Mouse (Mus musculus): ENCODE results near the gene Zbtb46. TPM values are rescaled to one million over a fixed set of nuclear protein-coding genes. Genes with fewer than 3 reads are reported as not detected.

The Zbtb46 gene
- polyA plus RNA-seq, 1 experiment from 2014 or later, result 5.7 TPM

GRCm38 (mm10) chr2:181401497-181401896 lies 57.7 kb downstream of the Zbtb46 start:
- no peak overlapping the region for H3K4me2 ChIP-seq (ENCODE audit: low read depth, low read length)
- no peak overlapping the region for H3K4me3 ChIP-seq (ENCODE audit: low read depth, low read length)
- ATAC-seq (ENCODE audit: low read depth) (no peak), DNase-seq (ENCODE audit: low spot score) (no peak)
- no peaks in the 10 kb centered on the region for H3K9me3 ChIP-seq (ENCODE audit: control insufficient read depth, low read length)
- H3K36me3 ChIP-seq (ENCODE audit: control insufficient read depth, insufficient read depth, low read length), result no peaks in the 10 kb centered on the region
- H3K9ac ChIP-seq (ENCODE audit: low read depth, low read length), result no peak overlapping the region
- 25% methylated on average over 1 of the region's 1 CpGs for WGBS
- no peak overlapping the region for H3K27ac ChIP-seq (replicated peaks; ENCODE audit: low read depth, low read length)
- H3K4me1 ChIP-seq (ENCODE audit: control insufficient read depth, insufficient read depth, low read length), result no peaks in the 10 kb centered on the region
- H3K27me3 ChIP-seq (replicated peaks; ENCODE audit: control insufficient read depth, insufficient read depth, low read length), result no peaks in the 10 kb centered on the region

DNA sequence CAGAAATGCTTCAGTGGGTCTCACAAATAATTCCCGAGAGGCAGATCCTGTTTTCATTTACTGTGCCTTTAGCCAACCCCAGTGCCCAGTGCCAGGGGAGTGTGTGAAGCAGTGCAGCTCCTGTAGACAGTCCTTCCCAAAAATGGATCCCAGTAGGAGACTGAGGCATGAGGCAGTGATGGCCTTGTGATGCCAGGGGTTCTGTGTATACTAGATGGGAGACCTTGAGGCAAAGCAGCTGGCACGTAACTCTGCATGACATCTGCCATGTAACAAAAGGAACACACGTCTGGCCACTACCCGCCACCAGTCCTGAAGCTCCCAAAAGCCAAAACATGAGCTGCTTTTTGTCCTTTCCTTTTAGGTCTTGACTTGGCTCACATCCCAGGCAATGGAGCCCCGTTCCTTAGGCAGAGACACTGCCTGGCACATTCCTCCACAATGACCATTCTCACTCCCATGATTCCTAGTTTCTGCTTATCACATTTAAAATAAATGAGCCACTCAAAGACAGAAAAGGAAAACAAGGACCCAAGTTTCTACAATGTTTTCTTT lies 61.9 kb downstream of the Zbtb46 start:
- Histone ChIP-seq H3K4me2 (ENCODE audit: low read depth, low read length) (no peak overlapping the region), H3K27me3 (replicated peaks; ENCODE audit: control insufficient read depth, insufficient read depth, low read length) (no peaks in the 10 kb centered on the region), H3K36me3 (ENCODE audit: control insufficient read depth, insufficient read depth, low read length) (no peaks in the 10 kb centered on the region), H3K4me3 (ENCODE audit: low read depth, low read length) (no peak overlapping the region), H3K27ac (replicated peaks; ENCODE audit: low read depth, low read length) (no peak overlapping the region), H3K9ac (ENCODE audit: low read depth, low read length) (no peak overlapping the region), H3K4me1 (ENCODE audit: control insufficient read depth, insufficient read depth, low read length) (no peaks in the 10 kb centered on the region), H3K9me3 (ENCODE audit: control insufficient read depth, low read length) (no peaks in the 10 kb centered on the region)
- DNase-seq (ENCODE audit: low spot score) (no peak), ATAC-seq (ENCODE audit: low read depth) (no peak)
- WGBS, result 82% methylated on average over 5 of the region's 5 CpGs

GRCm38 (mm10) chr2:181394086-181394485 lies 65.1 kb downstream of the Zbtb46 start:
- no peak overlapping the region for H3K4me3 ChIP-seq (ENCODE audit: low read depth, low read length)
- no peak overlapping the region for H3K4me2 ChIP-seq (ENCODE audit: low read depth, low read length)
- no peaks in the 10 kb centered on the region for H3K9me3 ChIP-seq (ENCODE audit: control insufficient read depth, low read length)
- DNase-seq (ENCODE audit: low spot score), result no peak
- no peak overlapping the region for H3K9ac ChIP-seq (ENCODE audit: low read depth, low read length)
- H3K4me1 ChIP-seq (ENCODE audit: control insufficient read depth, insufficient read depth, low read length), result no peaks in the 10 kb centered on the region
- no peak overlapping the region for H3K27ac ChIP-seq (replicated peaks; ENCODE audit: low read depth, low read length)
- H3K36me3 ChIP-seq (ENCODE audit: control insufficient read depth, insufficient read depth, low read length), result peaks cover 3% of the 10 kb centered on the region; the same call in 1 of the 2 replicates
- no peaks in the 10 kb centered on the region for H3K27me3 ChIP-seq (replicated peaks; ENCODE audit: control insufficient read depth, insufficient read depth, low read length)
- no peak for ATAC-seq (ENCODE audit: low read depth)
- WGBS, result 93% methylated on average over 3 of the region's 3 CpGs

GRCm38 (mm10) chr2:181392600-181393213 lies 66.5 kb downstream of the Zbtb46 start:
- no peaks in the 10 kb centered on the region for H3K9me3 ChIP-seq (ENCODE audit: control insufficient read depth, low read length)
- H3K4me3 ChIP-seq (ENCODE audit: low read depth, low read length), result no peak overlapping the region
- H3K27ac ChIP-seq (replicated peaks; ENCODE audit: low read depth, low read length), result no peak overlapping the region
- ATAC-seq (ENCODE audit: low read depth) (peak; percentile 76), DNase-seq (ENCODE audit: low spot score) (peak; percentile 92)
- H3K36me3 ChIP-seq (ENCODE audit: control insufficient read depth, insufficient read depth, low read length), result peaks cover 3% of the 10 kb centered on the region; the same call in 1 of the 2 replicates
- no peak overlapping the region for H3K4me2 ChIP-seq (ENCODE audit: low read depth, low read length)
- no peaks in the 10 kb centered on the region for H3K4me1 ChIP-seq (ENCODE audit: control insufficient read depth, insufficient read depth, low read length)
- H3K27me3 ChIP-seq (replicated peaks; ENCODE audit: control insufficient read depth, insufficient read depth, low read length), result no peaks in the 10 kb centered on the region
- WGBS, result 26% methylated on average over 4 of the region's 4 CpGs
- H3K9ac ChIP-seq (ENCODE audit: low read depth, low read length), result no peak overlapping the region

DNA sequence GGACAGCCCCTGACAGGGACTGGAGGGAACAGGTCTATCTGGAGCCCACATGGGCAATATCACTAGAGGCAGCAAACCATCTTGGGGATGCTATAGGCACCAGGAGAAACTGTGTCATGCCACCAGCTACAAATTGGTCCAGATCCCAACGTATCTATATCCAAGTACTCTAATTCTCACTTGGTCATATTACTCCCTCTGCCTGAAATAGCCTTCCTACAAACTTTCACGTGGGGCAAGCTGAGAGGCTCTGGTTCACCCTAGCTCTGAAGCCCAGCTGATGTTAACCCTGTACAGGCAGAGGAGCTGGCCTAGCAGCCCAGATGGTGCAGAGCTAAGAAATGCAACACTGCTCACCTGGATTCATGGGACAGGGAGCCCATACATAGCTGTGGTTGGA lies 67.7 kb downstream of the Zbtb46 start:
- Histone ChIP-seq H3K9me3 (ENCODE audit: control insufficient read depth, low read length) (no peaks in the 10 kb centered on the region), H3K4me1 (ENCODE audit: control insufficient read depth, insufficient read depth, low read length) (no peaks in the 10 kb centered on the region), H3K4me3 (ENCODE audit: low read depth, low read length) (no peak overlapping the region), H3K4me2 (ENCODE audit: low read depth, low read length) (no peak overlapping the region), H3K27me3 (replicated peaks; ENCODE audit: control insufficient read depth, insufficient read depth, low read length) (no peaks in the 10 kb centered on the region), H3K9ac (ENCODE audit: low read depth, low read length) (no peak overlapping the region), H3K36me3 (ENCODE audit: control insufficient read depth, insufficient read depth, low read length) (peaks cover 3% of the 10 kb centered on the region; the same call in 1 of the 2 replicates), H3K27ac (replicated peaks; ENCODE audit: low read depth, low read length) (no peak overlapping the region)
- ATAC-seq (ENCODE audit: low read depth), result no peak
- DNase-seq (ENCODE audit: low spot score), result no peak
- WGBS, result 63% methylated on average over 2 of the region's 2 CpGs

- no peak for DNase-seq (ENCODE audit: low spot score)
- Histone ChIP-seq H3K27me3 (replicated peaks; ENCODE audit: control insufficient read depth, insufficient read depth, low read length) (no peaks in the 10 kb centered on the region), H3K36me3 (ENCODE audit: control insufficient read depth, insufficient read depth, low read length) (peaks cover 3% of the 10 kb centered on the region; the same call in 1 of the 2 replicates), H3K27ac (replicated peaks; ENCODE audit: low read depth, low read length) (no peak overlapping the region), H3K4me2 (ENCODE audit: low read depth, low read length) (no peak overlapping the region), H3K4me3 (ENCODE audit: low read depth, low read length) (no peak overlapping the region), H3K4me1 (ENCODE audit: control insufficient read depth, insufficient read depth, low read length) (no peaks in the 10 kb centered on the region), H3K9ac (ENCODE audit: low read depth, low read length) (no peak overlapping the region), H3K9me3 (ENCODE audit: control insufficient read depth, low read length) (no peaks in the 10 kb centered on the region)
- WGBS, result 90% methylated on average over 15 of the region's 15 CpGs
- ATAC-seq (ENCODE audit: low read depth), result no peak
Observed at GRCm38 (mm10) chr2:181391022-181391421, 68.2 kb downstream of the Zbtb46 start.

DNA sequence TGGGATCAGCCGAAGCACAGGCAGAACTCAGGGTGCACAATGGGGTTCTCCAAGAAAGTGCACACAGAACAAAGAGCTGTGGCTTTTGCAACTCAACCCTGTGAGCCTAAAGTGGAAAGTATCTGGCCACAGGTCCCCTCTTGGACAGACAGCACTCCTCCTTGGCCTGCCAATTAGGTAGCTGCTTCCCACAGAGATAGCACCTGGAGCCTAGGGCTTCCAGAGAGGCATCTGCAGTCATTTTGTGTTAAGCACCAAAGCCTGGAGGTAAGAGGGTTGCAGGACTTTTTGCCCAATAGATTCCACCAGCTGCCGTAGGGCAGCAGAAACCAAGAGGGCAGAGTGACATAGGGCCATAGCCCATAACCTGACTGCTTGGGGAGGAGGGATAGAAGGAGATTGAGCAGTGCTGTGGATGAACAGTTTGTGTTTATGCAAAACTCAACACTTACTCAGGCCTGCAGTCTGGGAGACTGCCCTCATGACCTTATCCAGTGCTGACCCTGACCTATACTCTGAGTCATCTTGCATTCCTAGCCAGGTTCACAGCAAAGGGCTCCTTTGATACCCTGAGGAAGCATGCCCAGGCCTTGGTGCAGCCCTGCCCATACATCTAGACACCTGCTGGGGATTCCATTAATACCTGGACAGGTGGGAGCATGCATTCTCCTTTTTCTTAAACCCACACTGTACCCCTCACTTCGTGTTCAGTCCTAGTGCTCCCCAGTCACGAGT lies 68.9 kb downstream of the Zbtb46 start:
- no peaks in the 10 kb centered on the region for H3K9me3 ChIP-seq (ENCODE audit: control insufficient read depth, low read length)
- no peak overlapping the region for H3K4me3 ChIP-seq (ENCODE audit: low read depth, low read length)
- no peak overlapping the region for H3K9ac ChIP-seq (ENCODE audit: low read depth, low read length)
- no peak overlapping the region for H3K27ac ChIP-seq (replicated peaks; ENCODE audit: low read depth, low read length)
- H3K36me3 ChIP-seq (ENCODE audit: control insufficient read depth, insufficient read depth, low read length), result peaks cover 3% of the 10 kb centered on the region; the same call in 1 of the 2 replicates
- no peaks in the 10 kb centered on the region for H3K27me3 ChIP-seq (replicated peaks; ENCODE audit: control insufficient read depth, insufficient read depth, low read length)
- DNase-seq (ENCODE audit: low spot score) (no peak), ATAC-seq (ENCODE audit: low read depth) (no peak)
- no peaks in the 10 kb centered on the region for H3K4me1 ChIP-seq (ENCODE audit: control insufficient read depth, insufficient read depth, low read length)
- WGBS, result 70% methylated on average over 4 of the region's 4 CpGs
- no peak overlapping the region for H3K4me2 ChIP-seq (ENCODE audit: low read depth, low read length)

GRCm38 (mm10) chr2:181386663-181387210 lies 72.5 kb downstream of the Zbtb46 start:
- ATAC-seq (ENCODE audit: low read depth), result 0 out of 2 replicates have a peak, but pooled peaks have one; percentile 5
- DNase-seq (ENCODE audit: low spot score), result no peak
- Histone ChIP-seq H3K4me2 (ENCODE audit: low read depth, low read length) (no peak overlapping the region), H3K36me3 (ENCODE audit: control insufficient read depth, insufficient read depth, low read length) (peaks cover 35% of the 10 kb centered on the region), H3K9me3 (ENCODE audit: control insufficient read depth, low read length) (no peaks in the 10 kb centered on the region), H3K4me1 (ENCODE audit: control insufficient read depth, insufficient read depth, low read length) (no peaks in the 10 kb centered on the region), H3K9ac (ENCODE audit: low read depth, low read length) (no peak overlapping the region), H3K27me3 (replicated peaks; ENCODE audit: control insufficient read depth, insufficient read depth, low read length) (no peaks in the 10 kb centered on the region), H3K27ac (replicated peaks; ENCODE audit: low read depth, low read length) (no peak overlapping the region), H3K4me3 (ENCODE audit: low read depth, low read length) (no peak overlapping the region)
- WGBS, result 73% methylated on average over 3 of the region's 4 CpGs

All from embryonic facial prominence, embryonic 14.5 days (tissue).